Mouse (Mus musculus) gastrocnemius, adult 8-10 months (tissue): Measurements from ENCODE around the gene Aebp2. TPM values are rescaled to one million over a fixed set of nuclear protein-coding genes. Genes with fewer than 3 reads are reported as not detected.

Experiments
- DNase-seq, 2 experiments: peaks; one replicate each; pipeline ENCODE4 v3.0.0; 2022; ENCODE audit warnings: low spot score in 2 of 2
- total RNA-seq, 4 experiments: library from RNA; stranded (reverse); gene quantifications; 2 replicates each; pipeline ENCODE4 v1.2.4; 2022

Gene Aebp2
- total RNA-seq, 4 experiments from 2014 or later = 32.0 to 35.5 (median 33.0) TPM

DNA sequence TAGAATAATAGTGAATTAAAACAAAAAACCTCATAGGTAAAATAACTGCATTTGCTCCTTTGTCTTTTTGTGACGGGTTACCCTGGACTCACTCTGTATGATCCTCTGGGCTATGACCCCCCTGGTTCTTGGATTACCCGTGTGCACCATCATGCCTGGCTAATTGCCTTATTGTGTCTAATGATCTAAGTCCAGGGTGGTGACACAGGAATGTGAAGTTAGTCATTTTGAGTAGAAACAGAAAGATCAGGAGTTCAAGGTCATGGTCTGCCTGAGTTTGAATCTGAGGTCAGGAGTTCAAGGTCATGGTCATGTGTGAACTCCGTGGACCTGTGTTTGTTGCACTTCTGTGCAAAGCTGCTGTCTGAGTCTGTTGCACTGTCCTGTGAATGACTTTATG lies 16.7 kb upstream of the Aebp2 start:
- no peak for DNase-seq

DNA sequence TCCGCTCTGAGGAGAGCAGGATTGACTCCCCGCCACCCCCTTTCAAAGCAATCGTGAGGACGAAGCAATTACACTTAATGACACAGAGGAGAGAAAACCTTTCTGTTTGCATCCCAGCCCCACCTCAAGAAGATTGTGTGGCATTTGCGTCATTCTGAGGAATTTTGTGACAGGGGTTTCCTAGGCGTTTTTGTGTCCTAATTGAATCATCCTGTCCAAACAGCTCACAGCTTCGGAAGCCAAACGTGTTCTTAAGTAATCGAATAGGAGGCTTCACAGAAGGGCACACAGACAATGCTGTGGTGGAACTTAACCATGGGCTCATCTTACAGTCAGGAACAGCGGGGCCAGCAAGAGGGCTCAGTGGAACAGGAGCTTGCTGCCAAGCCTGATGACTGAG lies 15.9 kb upstream of the Aebp2 start:
- no peak for DNase-seq

DNA sequence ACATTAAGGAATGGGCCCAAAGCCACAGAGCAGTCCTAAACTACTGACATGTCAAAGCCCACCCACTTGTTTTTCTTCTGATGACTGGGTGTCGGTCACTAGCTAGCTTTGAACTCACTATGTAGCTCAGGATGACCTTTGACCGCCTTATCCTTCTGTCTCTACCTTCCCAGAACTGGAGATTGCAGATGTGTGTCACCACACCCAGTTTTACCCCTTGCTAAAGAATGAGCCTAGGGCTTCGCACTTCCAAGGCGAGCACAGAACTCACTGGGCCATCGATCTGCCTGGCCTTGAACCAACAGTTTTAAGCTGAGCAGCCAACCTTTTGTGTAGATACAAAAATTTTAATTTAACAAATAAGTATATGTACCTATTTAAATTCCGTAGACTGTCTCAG lies 13.8 kb upstream of the Aebp2 start:
- no peak for DNase-seq

DNA sequence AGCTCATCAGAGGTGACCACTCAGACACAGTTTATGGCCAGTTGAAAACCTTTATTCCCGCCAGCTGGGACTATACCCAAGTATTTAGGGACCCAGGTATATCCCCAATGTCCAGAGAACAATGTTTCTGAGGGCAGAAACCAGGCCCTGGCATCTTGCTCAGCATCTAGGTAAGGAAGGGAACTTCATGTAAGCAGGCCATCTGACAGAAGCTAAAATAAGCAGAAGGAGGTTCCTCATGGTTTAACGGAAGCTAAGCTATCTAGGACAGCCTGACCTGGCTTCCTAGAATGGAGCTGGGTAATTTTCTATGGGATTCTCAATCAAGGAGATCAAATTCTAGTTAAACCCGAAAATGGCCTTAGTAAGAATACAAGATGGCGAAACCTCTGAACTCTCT lies 12.9 kb upstream of the Aebp2 start:
- DNase-seq = no peak

DNA sequence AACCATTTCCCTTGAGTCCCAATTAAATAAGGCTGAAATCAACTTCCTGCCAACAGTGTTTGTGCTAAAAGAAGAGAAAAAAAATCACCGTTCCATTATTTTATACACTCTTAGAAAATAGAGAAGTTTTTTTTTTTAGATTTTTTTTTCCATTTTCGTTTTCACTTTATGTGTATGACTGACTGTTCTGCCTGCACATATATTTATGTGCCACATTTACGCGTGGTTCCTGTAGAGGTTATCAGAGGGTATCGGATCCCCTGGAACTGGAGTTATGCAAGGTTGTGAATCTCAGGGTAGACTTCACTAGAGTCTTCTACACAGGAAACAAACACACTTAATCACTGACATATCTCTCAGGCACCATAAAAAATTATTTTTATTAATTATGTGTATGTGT lies 12.3 kb upstream of the Aebp2 start:
- no peak for DNase-seq

DNA sequence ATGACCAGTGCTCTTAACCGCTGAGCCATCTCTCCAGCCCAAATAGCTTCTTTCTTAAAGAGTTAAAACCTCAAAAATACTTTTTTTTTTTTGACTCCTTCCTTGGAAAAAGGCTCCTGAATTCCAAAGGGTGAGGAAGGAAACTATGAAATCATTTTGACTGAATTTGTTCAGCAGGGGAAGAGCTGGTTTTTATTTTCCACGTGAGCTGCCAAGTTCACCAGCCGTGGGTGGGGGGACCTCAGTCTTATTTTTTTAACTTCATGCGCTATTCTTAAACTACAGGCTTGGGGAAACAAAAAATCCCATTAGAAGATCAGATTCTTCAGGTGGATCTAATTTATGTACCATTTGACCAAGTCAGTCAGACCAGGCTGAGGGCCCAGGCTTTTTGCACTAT lies 11.2 kb upstream of the Aebp2 start:
- no peak for DNase-seq

DNA sequence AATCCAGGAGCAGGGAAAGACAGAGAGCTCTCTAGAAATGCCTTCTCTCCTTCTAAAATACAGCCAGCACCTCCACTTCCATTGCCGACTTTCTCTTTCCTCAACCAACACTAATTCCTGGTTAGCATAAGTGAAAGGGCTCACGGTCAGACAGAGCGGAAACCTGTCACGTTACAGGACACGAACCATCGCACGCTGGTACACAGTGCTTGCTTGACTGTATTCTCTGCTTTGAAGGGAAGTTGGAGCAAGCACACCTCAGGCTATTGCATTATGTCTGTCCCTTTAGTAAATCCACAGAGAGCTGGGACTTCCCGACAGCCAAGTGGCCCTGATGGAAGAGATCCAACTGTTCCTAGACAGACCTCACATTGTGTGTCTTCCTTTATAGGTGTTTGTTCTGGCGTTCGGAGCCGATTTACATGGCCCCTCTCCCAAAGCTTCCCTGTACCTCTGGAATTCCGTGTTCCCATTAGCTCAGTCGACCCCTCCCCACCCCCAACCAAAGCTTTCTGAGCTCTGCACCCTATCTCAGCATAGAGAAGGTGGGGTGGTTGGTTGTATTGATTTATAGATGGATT lies 10.5 kb upstream of the Aebp2 start:
- DNase-seq = no peak

DNA sequence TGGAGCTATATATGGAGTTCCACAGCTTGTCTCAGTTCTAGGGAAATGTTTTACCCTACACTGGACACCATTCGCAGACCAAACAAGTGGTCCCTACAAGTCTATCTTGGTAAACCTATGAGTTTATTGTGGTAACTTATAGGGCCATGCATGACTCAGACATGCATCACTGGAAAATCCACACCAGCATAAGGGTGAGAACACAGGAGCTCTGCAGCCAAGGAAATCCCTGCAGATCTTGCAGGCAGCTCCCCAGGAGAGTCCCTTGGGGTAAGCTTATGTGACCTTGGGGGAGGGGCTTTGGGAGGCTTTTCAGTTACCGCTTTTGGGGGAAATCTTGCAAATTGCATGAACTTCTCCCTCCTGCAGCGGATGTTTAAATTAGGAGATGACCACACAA lies 8.6 kb upstream of the Aebp2 start:
- no peak for DNase-seq

DNA sequence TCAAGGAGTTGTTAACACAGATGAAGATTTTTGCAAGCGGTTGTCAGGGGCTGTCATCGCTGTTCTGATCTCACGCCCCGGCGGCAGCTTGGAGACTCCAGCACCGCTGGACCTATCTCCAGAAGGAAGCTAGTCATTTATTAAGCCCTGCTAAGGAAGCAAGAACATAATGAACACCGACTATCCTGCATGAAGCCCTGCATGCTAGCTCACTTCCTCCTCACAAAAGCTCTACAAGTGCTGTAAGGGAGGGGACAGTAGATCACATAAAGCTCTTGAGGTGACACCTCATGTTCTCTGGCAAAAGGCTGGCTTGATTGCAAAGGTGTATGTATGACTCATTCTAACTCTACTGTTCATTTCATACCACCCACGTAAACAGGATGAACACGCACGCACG lies 7.8 kb upstream of the Aebp2 start:
- DNase-seq = no peak

DNA sequence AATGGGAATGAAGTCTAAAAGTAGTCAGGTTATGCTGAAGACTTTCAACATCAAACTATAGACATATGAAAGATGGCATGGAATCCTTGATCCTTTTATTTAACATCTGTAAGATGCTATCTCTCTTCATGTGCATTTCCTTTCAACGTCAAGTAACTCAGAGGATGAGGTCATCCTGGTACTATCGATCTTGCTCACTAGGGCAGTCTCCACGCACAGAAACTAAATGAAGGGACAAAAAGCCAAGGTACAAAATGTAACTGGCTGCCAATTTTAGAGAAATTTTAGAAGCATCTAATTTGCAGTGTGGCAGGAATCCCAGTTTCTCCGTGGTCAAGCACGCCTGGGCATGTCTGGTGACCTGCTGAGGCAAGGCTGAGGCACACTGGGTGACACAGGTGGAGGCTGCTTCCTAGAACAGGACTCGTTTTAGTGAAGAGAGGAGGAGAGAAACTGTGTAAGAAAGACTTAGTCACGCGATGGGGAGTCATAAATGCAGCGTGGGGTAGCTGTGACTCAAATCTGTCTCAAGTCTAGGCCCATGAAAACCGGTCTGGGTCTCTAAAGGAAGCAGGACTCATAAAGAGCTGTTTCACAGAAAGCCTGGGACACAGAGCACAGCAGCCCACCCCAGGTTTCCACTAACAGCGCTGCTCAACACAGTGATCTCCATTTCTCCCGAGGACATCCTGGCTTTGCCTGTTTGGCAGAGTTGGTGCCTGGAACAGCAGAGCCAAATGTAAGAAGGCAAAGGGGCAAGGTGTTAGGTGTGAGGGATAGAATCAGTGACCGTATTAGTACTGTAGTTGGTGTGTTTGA lies 1.7 kb upstream of the Aebp2 start:
- no peak for DNase-seq

DNA sequence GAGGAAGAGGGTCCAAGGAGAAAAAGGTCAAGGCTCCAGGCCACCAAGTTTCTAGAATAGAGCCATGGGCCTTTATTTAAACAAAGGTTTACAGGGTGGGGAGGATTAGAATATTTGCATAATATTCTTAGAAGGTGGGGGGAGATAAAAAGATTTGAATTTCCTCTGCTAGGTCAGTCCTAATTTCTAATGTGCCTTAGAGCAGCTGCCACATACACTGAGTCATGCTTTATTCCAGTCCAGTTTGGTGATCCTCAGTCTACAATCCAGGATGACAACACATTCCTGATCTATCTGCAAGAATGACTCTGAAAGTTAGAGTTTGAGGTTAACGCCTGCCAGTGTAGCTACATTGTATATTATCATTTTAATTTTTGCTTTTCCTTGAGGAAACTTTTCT lies 841 bp upstream of the Aebp2 start:
- no peak for DNase-seq

DNA sequence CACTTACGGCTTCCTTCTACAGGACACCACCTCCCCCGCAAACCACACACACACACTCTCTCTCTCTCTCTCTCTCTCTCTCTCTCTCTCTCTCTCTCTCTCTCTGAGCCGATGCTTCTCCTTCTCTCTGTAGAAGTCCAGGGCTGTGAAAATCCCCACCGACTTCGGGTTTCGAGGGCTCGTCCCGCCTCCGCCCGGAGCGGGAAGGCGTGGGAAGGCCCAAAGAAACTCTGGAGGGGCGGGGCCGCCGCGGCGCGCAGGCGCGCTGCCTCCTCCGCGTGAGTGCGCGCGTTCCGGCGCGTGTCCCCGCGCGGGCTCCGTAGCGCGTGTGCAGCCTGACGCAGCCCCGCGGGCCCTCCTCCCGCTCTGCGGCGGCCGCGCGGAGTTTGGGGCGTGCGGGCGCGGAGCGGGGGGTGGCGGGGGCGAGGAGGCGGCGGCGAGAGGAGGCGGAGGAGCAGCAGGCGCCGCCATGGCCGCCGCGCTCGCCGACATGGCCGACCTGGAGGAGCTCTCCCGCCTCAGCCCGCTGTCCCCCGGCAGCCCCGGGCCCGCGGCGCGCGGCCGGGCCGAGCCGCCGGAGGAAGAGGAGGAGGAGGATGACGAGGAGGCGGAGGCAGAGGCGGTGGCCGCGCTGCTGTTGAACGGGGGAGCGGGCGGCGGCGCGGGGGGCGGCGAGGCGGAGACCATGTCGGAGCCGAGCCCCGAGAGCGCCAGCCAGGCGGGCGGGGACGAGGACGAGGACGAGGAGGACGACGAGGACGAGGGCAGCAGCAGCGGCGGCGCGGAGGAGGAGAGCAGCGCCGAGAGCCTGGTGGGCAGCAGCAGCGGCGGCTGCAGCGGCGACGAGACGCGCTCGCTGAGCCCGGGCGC lies 998 bp downstream of the Aebp2 start:
- DNase-seq = peak; percentile 91 to 93

DNA sequence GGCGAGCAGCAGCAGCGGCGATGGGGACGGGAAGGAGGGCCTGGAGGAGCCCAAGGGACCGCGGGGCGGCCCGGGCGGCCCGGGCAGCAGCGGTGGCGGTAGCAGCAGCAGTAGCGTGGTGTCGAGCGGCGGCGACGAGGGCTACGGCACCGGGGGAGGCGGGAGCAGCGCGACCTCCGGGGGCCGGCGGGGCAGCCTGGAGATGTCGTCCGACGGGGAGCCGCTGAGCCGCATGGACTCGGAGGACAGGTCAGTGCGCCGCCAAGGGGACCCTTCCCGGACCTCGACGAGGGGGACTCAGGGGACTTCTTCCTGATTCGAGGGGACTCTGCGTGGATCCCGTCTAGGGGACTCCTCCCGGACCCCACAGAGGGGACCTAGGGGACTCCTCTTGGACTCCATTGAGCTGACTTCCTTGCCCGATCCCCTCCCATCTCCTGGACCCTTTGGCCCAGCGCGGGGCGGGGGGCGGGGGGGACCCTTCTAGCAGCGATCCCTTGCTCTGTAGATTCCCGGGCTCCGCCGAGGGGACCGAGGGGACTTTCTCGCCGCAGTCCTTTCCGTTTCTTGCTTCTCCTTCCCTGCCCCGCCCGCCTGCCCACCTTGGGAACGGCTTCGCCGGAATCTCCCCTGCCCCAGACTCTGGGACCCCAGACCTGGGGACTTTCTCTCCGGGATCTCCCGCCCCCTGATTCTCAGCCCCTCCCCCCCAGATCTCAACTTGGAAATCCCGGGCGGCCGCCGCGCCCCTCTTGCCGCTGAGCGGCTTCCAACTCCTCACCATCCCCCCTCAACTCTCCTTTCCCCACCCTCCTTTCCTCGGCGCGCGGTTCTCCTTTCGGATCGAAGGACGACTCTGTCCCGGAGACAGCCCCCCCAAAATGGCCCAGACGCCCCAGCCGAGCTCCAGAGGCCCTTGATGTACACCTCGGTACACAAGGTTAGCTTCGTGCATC lies 1.9 kb downstream of the Aebp2 start:
- DNase-seq = peak; percentile 20 to 22

DNA sequence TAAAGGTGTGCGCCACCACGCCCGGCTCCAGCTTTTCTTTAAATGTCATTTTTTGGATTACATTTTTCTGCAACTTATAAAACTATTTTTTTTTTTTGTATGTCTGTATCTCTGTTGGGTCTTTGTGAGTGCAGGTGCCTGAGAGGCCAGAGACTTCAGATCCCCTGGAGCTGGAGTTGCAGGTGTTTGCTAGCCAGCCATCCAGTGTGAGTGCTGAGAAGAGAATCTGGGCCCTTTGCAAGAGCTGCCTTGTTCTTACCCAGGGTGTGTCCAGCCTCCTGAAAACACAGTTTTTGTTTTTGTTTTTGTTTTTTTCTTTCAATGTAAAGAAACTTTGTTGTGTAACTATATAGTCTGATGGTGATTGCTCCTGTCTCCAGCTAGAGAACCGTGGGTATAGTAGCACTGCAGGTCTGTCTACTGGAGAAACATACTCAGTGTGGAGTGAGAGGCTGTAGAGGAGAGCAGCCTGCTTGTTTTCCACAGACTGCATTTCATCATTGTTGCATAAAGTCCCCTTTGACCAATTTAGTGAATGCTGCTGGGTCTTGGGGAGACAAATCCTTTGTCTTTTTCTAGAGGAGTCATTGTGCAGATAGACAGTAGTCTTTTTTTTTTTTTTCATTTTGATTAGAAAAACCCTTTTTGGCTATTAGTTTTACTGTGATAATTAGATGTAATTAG lies 6.9 kb downstream of the Aebp2 start:
- no peak for DNase-seq

DNA sequence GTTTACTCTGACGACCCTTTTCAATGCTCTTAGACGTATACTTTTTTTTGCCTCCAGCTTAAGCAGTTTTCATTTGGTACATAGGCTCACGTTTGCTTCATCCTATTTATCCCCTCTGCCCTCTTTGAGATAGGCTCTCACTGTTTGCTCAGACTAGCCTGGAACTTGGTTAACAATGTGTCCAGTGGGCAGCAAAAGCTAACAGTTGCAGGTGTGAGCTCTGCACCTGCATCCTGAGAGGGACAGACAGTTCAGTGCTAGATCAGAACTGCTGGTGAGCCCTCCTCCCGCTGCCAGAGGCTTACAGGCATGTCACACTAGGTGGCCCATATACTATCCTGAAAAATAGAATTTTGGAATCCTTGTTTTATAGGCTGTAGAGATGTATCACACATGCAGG lies 7.8 kb downstream of the Aebp2 start:
- no peak for DNase-seq

DNA sequence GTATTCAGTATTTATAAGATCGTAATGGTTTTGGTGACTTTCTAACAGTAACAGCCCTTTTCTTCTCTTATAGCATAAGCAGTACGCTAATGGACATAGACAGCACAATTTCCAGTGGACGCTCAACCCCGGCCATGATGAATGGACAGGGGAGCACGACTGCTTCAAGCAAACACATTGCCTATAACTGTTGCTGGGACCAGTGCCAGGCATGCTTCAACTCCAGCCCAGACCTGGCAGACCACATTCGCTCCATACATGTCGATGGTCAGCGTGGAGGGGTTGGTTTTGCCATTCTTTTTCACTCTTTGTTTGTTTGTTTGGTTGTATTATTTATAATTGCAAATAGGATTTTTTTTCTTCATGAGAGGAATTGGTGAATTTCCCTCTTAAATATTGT lies 11.2 kb downstream of the Aebp2 start:
- DNase-seq = no peak

DNA sequence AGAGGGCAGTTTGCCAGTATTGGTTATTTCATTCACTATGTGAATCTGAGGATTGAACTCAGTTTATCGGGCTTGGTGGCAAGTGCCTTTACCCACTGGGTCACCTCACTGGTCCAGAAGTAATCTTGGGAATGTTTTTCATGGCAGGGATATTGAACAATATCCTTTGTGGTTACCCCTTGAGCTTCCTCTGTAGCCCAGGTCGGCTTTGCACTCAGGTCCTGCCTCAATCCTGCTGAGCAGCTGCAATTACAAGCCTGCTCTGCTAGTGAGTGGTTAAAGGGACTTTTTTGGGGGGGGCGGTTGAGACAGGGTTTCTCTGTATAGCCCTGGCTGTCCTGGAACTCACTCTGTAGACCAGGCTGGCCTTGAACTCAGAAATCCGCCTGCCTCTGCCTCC lies 13.8 kb downstream of the Aebp2 start:
- no peak for DNase-seq

DNA sequence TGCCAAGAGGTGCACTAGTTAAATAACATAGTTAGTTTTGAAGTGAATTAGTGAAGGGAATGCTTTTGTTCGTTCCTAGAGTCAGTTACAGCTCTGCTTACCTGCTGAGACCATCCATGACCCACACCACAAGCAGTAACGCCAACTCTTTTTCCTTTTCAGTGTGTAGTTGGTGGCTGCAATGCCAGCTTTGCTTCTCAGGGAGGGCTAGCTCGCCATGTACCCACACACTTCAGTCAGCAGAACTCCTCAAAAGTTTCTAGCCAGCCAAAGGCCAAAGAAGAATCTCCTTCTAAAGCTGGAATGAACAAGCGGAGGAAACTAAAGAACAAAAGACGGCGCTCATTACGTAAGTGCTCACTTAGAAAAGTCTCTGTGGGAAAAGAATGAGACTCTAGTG lies 19.5 kb downstream of the Aebp2 start:
- no peak for DNase-seq

DNA sequence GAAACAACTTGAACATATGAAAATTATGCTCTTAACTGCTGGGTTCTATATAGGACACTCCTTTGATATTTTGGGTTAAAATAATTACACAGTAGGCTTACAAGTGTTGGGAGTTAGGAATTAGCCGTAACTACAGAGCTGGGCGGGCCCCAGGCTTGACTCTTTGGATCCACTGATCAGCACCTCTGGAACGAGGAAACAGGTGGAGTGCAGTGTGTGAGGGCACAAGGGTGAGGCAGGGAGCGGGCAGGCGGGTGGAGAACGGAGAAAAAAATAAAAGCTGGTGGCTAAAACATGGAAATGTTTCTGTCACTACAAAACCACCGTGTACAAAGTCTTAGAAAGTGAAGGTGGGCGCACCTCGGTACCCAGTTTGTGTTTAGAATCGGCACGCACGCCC lies 20.2 kb downstream of the Aebp2 start:
- no peak for DNase-seq

DNA sequence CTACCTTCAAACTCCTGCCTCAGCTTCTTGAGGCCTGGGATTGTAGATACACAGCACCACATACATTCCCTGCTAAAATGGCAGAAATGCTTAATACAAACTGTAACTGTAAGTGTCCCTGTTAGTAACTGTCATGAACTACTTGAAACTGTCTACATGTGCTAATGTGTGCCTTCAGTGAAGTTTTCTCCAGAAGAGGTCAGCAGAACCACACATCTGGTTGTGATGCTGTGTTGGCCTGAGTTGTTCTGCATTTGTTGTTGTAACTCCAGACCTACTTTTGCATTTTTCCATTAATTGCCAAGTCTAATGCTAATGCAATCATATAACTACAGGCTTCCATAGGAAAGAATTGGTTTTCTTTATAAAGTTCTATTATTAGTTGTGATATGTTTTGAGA lies 23.5 kb downstream of the Aebp2 start:
- no peak for DNase-seq

DNA sequence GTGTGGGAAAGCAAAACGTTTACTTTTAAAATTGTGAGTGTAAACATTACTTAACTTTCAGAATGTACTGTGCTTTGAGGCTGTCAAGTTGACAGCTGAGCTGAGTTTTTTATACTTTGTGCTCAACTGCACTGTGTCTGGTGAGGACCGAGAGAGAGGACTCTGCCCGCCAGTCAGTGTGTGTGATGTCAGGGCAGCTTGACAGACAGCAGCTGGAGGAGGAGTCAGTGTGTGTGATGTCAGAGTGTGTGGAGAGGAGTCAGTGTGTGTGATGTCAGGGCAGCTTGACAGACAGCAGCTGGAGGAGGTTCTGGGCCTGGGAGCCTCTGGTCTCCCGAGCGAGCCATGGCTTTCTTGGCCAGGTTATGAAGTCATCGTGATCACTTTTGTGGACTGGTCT lies 24.4 kb downstream of the Aebp2 start:
- DNase-seq = no peak
